Mouse (Mus musculus): ENCODE results near the gene Rrp15. TPM values are rescaled to one million over a fixed set of nuclear protein-coding genes. Genes with fewer than 3 reads are reported as not detected.
"Not testable (repeated sequence)": the region's sequence is repeated elsewhere in the genome, so short reads cannot be mapped to it uniquely, and the experiment has no call there.

The Rrp15 gene
- polyA plus RNA-seq (2016; fragmentation: Nextera tagmentation; extraction: Ambion mirVana): 41.1 and 44.4 TPM in 2 replicates

DNA sequence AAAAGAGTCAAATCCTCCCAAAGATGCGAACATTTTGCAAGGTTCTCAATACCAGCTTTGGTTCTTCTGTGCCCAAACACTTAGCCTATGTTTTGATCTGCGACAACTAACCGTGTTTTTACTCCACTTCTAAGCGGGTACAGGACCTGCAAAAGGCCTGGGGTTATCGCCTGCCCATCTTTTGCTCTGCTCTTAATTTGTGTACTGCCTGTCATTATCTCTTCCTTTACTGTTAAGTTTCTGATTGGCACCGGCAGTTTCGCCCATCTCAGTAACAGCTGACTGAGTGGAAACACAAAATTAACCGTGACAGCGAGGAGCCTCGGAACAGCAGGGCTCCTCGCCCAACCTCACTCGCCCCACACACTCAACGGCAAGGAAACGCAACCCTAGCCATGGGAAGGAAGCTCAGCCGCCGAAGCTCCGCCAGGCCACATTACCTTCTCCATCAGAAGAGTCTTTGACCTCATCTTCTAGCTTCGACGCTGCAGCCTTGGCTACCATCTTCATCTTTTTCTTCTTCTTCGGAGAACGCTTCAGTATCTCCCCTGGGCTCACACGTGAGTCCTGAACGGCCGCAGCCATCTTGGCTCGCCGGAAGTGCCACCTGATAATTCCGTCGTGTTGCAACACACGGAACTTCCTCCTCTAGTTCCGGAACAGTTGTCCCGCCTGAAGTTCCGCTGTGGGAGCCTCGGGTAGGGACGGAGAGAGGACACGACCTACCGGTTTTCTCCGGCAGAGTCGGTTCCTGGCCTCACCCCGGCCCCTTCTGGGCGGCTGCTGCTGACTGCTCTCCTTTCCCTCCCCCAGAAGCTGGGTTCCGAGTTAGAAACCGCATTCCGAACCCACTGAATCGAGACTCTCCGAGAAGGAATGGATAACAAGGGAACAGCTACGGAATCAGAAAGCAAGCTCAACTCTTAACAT lies at the start of gene Rrp15:
Rrp15 (minus strand) TSS at position 635 of the 930 bp plus-strand sequence.
- Histone ChIP-seq H3K9me3 (replicated peaks) (no peaks in the 10 kb centered on the region), H3K4me3 (peak within 1 kb of the TSS; percentile 91)

DNA sequence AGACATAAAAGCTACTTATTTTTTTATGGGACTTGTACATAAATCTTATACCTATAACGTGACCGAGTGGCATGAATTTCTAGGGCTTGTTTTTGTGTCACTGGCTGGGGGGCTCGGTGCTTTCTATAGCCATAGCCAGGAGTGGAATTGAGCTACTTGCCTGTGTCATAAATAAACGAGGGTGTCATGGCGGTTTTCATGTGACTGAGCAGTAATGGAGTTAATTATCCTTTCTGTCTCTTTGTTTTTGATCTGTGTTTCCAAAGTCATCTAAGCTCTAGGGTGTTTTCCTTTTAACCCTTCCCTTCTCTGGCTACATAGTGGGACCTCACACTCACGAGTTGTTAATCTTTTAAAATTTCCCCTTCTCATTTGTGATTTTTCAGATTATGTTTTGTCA lies 48.8 kb upstream of the Rrp15 start:
- no peaks in the 10 kb centered on the region for H3K9me3 ChIP-seq (replicated peaks)
- no peak for ATAC-seq (ENCODE audit: insufficient number of reproducible peaks, low FRiP score)
- 72% methylated on average over 6 of the region's 6 CpGs for WGBS
- no peak overlapping the region for H3K4me3 ChIP-seq
- no peak overlapping the region for H3K27ac ChIP-seq (ENCODE audit: poor library complexity, severe bottlenecking)
- H3K4me2 ChIP-seq: no peak overlapping the region
- H3K4me1 ChIP-seq (replicated peaks): no peaks in the 10 kb centered on the region
- no peaks in the 10 kb centered on the region for H3K27me3 ChIP-seq (replicated peaks)
- H3K9ac ChIP-seq: no peak overlapping the region
- H3K36me3 ChIP-seq: no peaks in the 10 kb centered on the region

More for the DNA sequence above, at the start of gene Rrp15:
- Histone ChIP-seq H3K4me2 (peak within 1 kb of the TSS; percentile 91), H3K27me3 (replicated peaks) (no peaks in the 10 kb centered on the region), H3K36me3 (no peaks in the 10 kb centered on the region), H3K4me1 (replicated peaks) (peaks cover 19% of the 10 kb centered on the region), H3K9ac (peak within 1 kb of the TSS; percentile 85), H3K27ac (ENCODE audit: poor library complexity, severe bottlenecking) (peak within 1 kb of the TSS; percentile 83)
- peak; percentile 86 for ATAC-seq (ENCODE audit: insufficient number of reproducible peaks, low FRiP score)
- under 1% methylated on average over 46 of the region's 46 CpGs for WGBS

DNA sequence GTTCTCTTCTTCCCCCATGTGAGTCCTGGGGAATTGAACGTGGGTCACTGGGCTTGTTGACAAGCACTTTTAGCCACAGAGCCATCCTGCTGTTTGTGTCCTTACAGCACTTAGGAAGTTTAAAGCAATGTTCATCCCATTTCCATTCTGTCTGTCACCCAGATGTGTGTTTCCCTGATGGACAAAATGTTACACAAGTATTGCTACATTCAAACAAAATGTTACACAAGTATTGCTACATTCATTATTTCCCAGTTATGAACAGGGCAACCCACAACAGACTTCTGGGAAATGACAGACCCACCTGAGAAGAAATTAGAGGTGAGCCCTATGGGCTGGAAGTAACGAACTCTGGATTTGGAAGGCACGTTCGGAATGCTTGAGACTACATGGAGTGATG lies 36.2 kb upstream of the Rrp15 start:
- no peak for ATAC-seq (ENCODE audit: insufficient number of reproducible peaks, low FRiP score)
- no peaks in the 10 kb centered on the region for H3K4me1 ChIP-seq (replicated peaks)
- no peaks in the 10 kb centered on the region for H3K9me3 ChIP-seq (replicated peaks)
- H3K9ac ChIP-seq: no peak overlapping the region
- no peak overlapping the region for H3K4me3 ChIP-seq
- no peaks in the 10 kb centered on the region for H3K36me3 ChIP-seq
- no peaks in the 10 kb centered on the region for H3K27me3 ChIP-seq (replicated peaks)
- no peak overlapping the region for H3K4me2 ChIP-seq
- 76% methylated on average over 4 of the region's 4 CpGs for WGBS
- no peak overlapping the region for H3K27ac ChIP-seq (ENCODE audit: poor library complexity, severe bottlenecking)

DNA sequence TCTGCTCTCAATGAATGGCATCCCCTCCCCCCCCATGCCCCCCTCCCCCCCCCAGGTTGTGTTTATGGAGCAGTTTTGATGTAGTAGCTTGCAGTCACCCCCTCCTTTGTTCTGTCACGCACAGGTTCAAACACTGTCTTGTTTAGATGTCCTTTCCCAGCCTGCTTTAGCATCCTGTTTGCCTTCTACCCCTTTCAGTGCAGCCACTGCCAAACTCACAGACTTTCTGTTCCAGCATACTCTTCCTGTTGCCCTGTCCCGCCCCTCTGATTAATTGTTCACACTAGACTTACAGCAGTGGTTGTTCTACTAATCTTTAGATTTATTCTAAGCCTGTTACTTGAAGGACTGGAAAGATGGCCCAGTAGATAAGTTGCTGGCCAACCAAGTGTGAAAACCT lies 31.7 kb upstream of the Rrp15 start:
- Histone ChIP-seq H3K4me2 (no peak overlapping the region), H3K27me3 (replicated peaks) (no peaks in the 10 kb centered on the region), H3K9ac (no peak overlapping the region), H3K4me3 (no peak overlapping the region), H3K9me3 (replicated peaks) (no peaks in the 10 kb centered on the region), H3K27ac (ENCODE audit: poor library complexity, severe bottlenecking) (no peak overlapping the region), H3K36me3 (no peaks in the 10 kb centered on the region), H3K4me1 (replicated peaks) (no peaks in the 10 kb centered on the region)
- 67% methylated on average over 2 of the region's 2 CpGs for WGBS
- no peak for ATAC-seq (ENCODE audit: insufficient number of reproducible peaks, low FRiP score)

DNA sequence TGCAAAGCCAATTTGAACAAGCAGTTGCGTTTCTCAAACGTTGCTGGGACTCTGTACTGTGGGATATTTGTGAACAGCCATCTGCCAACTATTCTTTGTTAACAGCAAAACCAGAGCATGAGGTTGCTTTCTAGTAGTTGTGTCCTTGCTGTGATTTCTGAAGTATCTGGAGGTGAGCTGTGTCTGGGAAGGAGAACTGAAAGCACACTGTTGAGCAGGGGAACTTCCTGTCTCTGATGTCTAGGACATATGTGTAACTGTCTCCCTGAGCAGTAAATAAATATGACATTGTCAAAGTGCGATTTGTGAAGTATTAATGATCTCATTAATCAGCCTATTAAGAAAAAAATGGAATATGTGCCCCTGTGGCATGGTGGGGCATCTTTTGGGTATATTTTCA lies 24.0 kb upstream of the Rrp15 start:
- no peak for ATAC-seq (ENCODE audit: insufficient number of reproducible peaks, low FRiP score)
- H3K4me2 ChIP-seq: no peak overlapping the region
- no peaks in the 10 kb centered on the region for H3K27me3 ChIP-seq (replicated peaks)
- 77% methylated on average over 3 of the region's 3 CpGs for WGBS
- no peak overlapping the region for H3K9ac ChIP-seq
- H3K9me3 ChIP-seq (replicated peaks): no peaks in the 10 kb centered on the region
- H3K4me3 ChIP-seq: no peak overlapping the region
- H3K27ac ChIP-seq (ENCODE audit: poor library complexity, severe bottlenecking): no peak overlapping the region
- no peaks in the 10 kb centered on the region for H3K4me1 ChIP-seq (replicated peaks)
- H3K36me3 ChIP-seq: no peaks in the 10 kb centered on the region

DNA sequence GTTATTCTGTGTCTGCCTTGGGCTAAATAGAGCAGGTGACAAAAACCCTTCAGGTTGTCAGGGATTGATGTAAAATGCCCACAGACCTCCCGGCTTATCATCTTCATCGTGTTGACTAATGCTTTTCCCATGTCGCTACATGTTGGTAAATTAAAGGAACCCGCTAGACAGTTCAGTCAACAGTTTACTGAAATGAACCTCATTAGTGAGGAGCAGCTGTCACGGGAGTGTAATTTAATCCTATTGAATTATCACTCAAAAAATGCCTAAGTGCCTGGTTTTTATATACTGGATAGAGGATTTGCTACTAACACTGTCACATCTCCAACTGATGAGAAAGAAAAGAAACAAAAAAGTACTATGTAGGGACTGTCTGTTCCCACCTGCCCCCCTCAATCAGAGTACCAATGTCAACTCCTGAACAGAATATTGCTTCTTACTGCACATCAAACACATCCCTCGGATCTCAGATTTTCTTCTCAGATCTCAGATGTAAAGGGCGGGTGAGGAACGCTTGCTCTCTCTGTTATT lies 23.5 kb upstream of the Rrp15 start:
- H3K9me3 ChIP-seq (replicated peaks): no peaks in the 10 kb centered on the region
- no peak overlapping the region for H3K4me3 ChIP-seq
- ATAC-seq (ENCODE audit: insufficient number of reproducible peaks, low FRiP score): no peak
- no peaks in the 10 kb centered on the region for H3K4me1 ChIP-seq (replicated peaks)
- H3K27ac ChIP-seq (ENCODE audit: poor library complexity, severe bottlenecking): no peak overlapping the region
- no peak overlapping the region for H3K9ac ChIP-seq
- H3K36me3 ChIP-seq: no peaks in the 10 kb centered on the region
- no peaks in the 10 kb centered on the region for H3K27me3 ChIP-seq (replicated peaks)
- no peak overlapping the region for H3K4me2 ChIP-seq
- 77% methylated on average over 8 of the region's 8 CpGs for WGBS

DNA sequence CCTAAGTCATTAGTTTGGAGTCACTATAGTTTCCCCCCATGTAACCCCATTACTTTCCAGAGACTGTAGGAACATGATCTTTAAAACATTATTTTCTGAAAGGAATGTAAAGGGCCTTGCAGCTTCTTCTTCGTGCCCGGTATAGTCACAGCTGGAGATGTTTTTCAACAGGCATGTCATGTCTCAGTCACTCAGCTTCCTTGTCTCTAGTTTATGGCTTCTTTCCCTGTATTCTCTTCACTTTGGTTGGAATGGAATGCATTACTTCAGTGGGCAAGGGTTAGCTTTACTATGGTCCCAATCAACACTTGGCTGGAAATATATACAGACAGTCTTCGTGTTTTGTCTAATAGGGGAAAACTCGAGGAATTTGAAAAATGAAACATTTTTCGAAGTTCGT lies 22.8 kb upstream of the Rrp15 start:
- H3K9ac ChIP-seq: no peak overlapping the region

DNA sequence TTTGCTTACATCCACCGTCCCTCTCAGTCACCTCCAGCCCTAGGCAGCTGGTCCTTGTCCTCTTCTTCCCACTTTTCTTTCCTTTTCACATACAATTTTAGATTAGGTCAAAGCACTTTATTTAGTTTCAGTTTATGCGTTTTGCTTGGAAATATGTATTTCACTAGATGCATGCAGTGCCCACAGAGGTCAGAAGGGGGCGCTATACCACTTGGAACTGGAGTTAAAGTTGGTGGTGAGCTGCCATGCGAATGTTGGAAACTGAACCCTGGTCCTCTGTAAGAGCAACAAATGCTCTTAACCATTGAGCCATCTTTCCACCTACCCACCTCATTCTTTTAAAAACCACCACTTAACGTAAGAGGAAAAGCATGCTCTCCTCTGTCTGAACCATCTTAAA lies 21.5 kb upstream of the Rrp15 start:
- no peaks in the 10 kb centered on the region for H3K9me3 ChIP-seq (replicated peaks)
- H3K36me3 ChIP-seq: no peaks in the 10 kb centered on the region
- H3K4me3 ChIP-seq: no peak overlapping the region
- WGBS: 67% methylated on average over 5 of the region's 5 CpGs
- H3K27ac ChIP-seq (ENCODE audit: poor library complexity, severe bottlenecking): no peak overlapping the region
- no peaks in the 10 kb centered on the region for H3K27me3 ChIP-seq (replicated peaks)
- H3K9ac ChIP-seq: no peak overlapping the region
- H3K4me2 ChIP-seq: no peak overlapping the region
- H3K4me1 ChIP-seq (replicated peaks): no peaks in the 10 kb centered on the region
- ATAC-seq (ENCODE audit: insufficient number of reproducible peaks, low FRiP score): no peak

More for the DNA sequence above, 22.8 kb upstream of the Rrp15 start:
- H3K4me2 ChIP-seq: no peak overlapping the region
- ATAC-seq (ENCODE audit: insufficient number of reproducible peaks, low FRiP score): no peak
- H3K9me3 ChIP-seq (replicated peaks): no peaks in the 10 kb centered on the region
- no peaks in the 10 kb centered on the region for H3K4me1 ChIP-seq (replicated peaks)
- H3K27me3 ChIP-seq (replicated peaks): no peaks in the 10 kb centered on the region
- no peaks in the 10 kb centered on the region for H3K36me3 ChIP-seq
- H3K4me3 ChIP-seq: no peak overlapping the region
- 75% methylated on average over 6 of the region's 6 CpGs for WGBS
- no peak overlapping the region for H3K27ac ChIP-seq (ENCODE audit: poor library complexity, severe bottlenecking)

DNA sequence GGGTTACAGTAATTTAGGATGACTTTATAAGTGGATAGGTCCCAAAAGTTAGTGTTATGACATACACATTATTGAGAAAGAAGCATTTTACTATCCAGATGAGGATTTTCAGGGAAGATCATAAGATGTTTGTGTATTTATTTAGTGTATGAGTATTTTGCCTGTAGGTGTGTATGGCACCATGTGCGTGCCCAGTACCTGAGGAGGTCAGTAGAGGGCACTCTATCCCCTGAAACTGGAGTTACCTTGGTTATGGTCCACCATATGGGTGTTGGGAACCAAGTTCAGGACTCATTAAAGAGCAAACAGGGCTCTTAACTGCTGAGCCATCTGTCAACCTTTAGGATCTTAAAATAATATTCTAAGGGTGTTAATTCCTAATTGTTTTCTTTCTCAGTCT lies 19.2 kb upstream of the Rrp15 start:
- Histone ChIP-seq H3K9me3 (replicated peaks) (no peaks in the 10 kb centered on the region), H3K27ac (ENCODE audit: poor library complexity, severe bottlenecking) (no peak overlapping the region), H3K27me3 (replicated peaks) (no peaks in the 10 kb centered on the region), H3K4me1 (replicated peaks) (no peaks in the 10 kb centered on the region), H3K4me3 (no peak overlapping the region), H3K4me2 (no peak overlapping the region), H3K36me3 (no peaks in the 10 kb centered on the region), H3K9ac (no peak overlapping the region)
- WGBS: 72% methylated on average over 1 of the region's 1 CpGs
- ATAC-seq (ENCODE audit: insufficient number of reproducible peaks, low FRiP score): no peak

DNA sequence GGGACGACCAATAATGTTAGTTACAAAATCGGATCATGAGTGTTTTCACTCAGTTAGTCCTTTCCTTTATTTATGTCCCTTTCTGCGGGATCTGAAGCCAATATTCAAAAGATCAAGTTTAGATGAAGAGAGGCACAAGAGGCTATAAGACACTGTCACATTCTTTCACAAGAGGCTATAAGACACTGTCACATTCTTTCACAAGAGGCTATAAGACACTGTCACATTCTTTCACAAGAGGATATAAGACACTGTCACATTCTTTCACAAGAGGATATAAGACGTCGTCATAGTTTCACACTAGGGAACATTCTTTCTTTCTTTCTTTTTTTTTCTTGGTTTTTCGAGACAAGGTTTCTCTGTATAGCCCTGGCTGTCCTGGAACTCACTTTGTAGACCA lies 14.3 kb upstream of the Rrp15 start:
- not testable (repeated sequence) for H3K4me2 ChIP-seq; H3K4me1 ChIP-seq (replicated peaks); H3K27me3 ChIP-seq (replicated peaks); H3K9me3 ChIP-seq (replicated peaks); H3K4me3 ChIP-seq; H3K9ac ChIP-seq; H3K36me3 ChIP-seq; H3K27ac ChIP-seq (ENCODE audit: poor library complexity, severe bottlenecking); ATAC-seq (ENCODE audit: insufficient number of reproducible peaks, low FRiP score)
- 67% methylated on average over 6 of the region's 6 CpGs for WGBS

DNA sequence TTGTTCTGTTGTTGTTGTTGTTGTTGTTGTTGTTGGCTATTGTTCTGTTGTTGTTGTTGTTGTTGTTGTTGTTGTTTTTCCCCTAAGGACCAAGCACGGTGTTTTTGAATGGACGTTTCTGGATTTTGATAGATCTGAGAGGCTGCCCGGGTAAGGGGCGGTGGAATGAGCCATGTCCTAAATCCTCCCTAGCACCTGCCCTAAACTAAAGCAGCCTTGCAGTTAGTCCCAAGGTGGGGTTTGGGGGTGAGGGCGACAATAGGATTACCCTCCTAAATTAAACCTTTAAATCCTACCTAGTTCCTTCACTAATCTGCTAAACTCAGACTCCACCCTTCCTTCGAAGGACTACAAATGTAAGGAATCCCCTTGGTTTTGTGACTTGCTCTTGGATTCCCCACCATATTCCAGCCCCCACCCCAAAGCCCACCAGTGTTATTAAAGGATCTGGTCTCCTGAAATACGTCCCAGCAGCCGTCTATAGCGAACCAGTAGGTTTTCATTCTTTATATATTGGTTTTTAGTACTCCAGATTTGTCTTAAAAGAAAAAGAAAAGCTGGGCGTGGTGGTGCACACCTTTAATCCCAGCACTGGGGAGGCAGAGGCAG lies 621 bp upstream of the Rrp15 start:
- H3K4me2 ChIP-seq: peak overlapping the region; percentile 91
- ATAC-seq (ENCODE audit: insufficient number of reproducible peaks, low FRiP score): peak; percentile 70
- peaks cover 19% of the 10 kb centered on the region for H3K4me1 ChIP-seq (replicated peaks)
- no peaks in the 10 kb centered on the region for H3K36me3 ChIP-seq
- H3K4me3 ChIP-seq: peak overlapping the region; percentile 91
- H3K27ac ChIP-seq (ENCODE audit: poor library complexity, severe bottlenecking): peak overlapping the region; percentile 83
- 35% methylated on average over 10 of the region's 10 CpGs for WGBS
- H3K27me3 ChIP-seq (replicated peaks): no peaks in the 10 kb centered on the region
- no peaks in the 10 kb centered on the region for H3K9me3 ChIP-seq (replicated peaks)
- peak overlapping the region; percentile 85 for H3K9ac ChIP-seq

Measured in heart, embryonic 12.5 days (tissue).